In genomic region chr10:28227732-28228131, GRCm38 (mm10) we compare ENCODE assay signal across 24 mouse cellular contexts.
DNase-seq lines count a peak whose midpoint lies in the region; TF ChIP-seq lines count a peak whose summit lies in the region.
"Had no signal": no experiment of that assay in that cellular context is flagged by ENCODE, and none has a peak within 500 bp of the region (broad histone marks: within the 10 kb centered on the region; RNA-seq: fewer than 3 reads in every experiment).

No protein-coding gene starts in this region.

- 64% methylated on average over 4 of the region's 4 CpGs for WGBS in lung, adult 2 months

- no peak overlapping the region for H3K4me3 ChIP-seq in lung, adult 2 months (replicated peaks; ENCODE audit: extremely low read depth, low read depth, low read length)
- H3K4me3 ChIP-seq: embryonic facial prominence, embryonic 15.5 days; forebrain, embryonic 10.5 days; heart, adult 2 months; heart, embryonic 13.5 days; hindbrain, embryonic 12.5 days; limb, embryonic 10.5 days; liver, embryonic 13.5 days; midbrain, embryonic 12.5 days had no signal

- H3K4me1 ChIP-seq in lung, adult 2 months (ENCODE audit: control insufficient read depth, insufficient read depth, low read length), result peaks cover 6% of the 10 kb centered on the region

- peak; percentile 16 to 57 for DNase-seq in lung, adult 18-20 months
- DNase-seq in lung, adult 2 months, result no peak
- DNase-seq in urinary bladder, postnatal 36 days (ENCODE audit: low spot score in 2 of 2), result peak; percentile 4 to 6
- no peak for DNase-seq in urinary bladder, postnatal 10 days (ENCODE audit: low spot score)
- peak; percentile 65 for DNase-seq in lung, postnatal 36 days
- no peak for DNase-seq in heart, postnatal 36 days
- no peak for DNase-seq in thymus, postnatal 4 days
- no peak for DNase-seq in testis, postnatal 14 days (ENCODE audit: low spot score)
- DNase-seq: adrenal gland, postnatal 25 days; cerebellum, adult 9-10 months; gastrocnemius, postnatal 14 days; heart, adult 2 months; heart, postnatal 14 days; kidney, adult 8-10 months; kidney, postnatal 10 days; liver, embryonic 13.5 days; thymus, adult 18-20 months; thymus, postnatal 36 days had no signal

- TF ChIP-seq POLR2A in lung, adult 2 months (IDR thresholded peaks at IDR 0.05; ENCODE audit: borderline replicate concordance, extremely low read depth, low read depth, low read length), result no peak

- intact Hi-C loops in heart, postnatal 36 days (cut with DNase I), result no loop called here

- TF ChIP-seq CTCF in lung, adult 2 months (IDR thresholded peaks at IDR 0.05; ENCODE audit: insufficient read depth, low read length), result no peak

Comparison
In these comparisons a context has a peak if more than half of its experiments do, and no peak if none do; other contexts are left out.
1. DNase-seq: peak in lung, adult 18-20 months (2 of 2), urinary bladder, postnatal 36 days (2 of 2) and lung, postnatal 36 days (single experiment); none in lung, adult 2 months (single experiment), urinary bladder, postnatal 10 days (single experiment), heart, postnatal 36 days (0 of 2), thymus, postnatal 4 days (single experiment) and testis, postnatal 14 days (single experiment).